Mouse (Mus musculus) adrenal gland, postnatal 25 days (tissue): ENCODE measurements at regions not wholly inside any gene's neighbourhood (a gene's known extent, or its start where the extent isn't known, plus 50 kb on each side); places are given as distances from the start of the nearest gene placed in this dataset.

ENCODE experiments used
- DNase-seq: peaks from one replicate; pipeline ENCODE4 v3.0.0; 2021; ENCODE audit warnings: mixed read lengths

DNA sequence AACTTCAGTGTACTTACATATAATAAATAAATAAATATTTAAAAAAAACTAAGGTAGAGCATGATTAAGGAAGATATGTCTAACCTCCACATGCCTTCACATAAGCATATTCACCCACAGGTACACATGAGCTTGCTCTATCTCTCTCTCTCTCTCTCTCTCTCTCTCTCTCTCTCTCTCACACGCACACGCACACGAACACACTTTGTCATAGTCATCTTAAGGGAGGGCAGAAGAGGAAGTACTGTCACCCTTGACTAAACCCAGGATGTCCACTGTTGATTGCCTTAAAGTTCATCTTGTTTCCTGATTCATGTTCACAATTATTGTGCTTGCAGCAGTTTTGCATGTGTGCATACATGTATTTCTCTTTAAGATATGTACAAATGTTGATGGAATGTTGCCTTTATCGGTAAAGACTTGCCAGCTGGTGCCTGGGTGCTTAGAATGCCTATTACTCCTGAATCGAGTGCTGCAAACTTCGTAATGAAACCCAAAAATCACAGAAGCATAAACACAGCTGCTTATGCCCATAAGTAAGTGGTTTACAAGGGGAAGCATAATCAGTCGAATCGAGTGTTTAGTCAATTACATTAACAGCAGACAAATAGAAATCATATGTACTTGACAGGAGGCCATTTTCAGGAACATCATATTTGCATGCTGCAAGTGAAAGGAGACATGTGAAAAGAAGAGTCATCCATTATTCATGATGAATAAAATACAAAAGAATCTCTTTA lies 84.3 kb downstream of the Tmem168 start:
- DNase-seq = no peak

DNA sequence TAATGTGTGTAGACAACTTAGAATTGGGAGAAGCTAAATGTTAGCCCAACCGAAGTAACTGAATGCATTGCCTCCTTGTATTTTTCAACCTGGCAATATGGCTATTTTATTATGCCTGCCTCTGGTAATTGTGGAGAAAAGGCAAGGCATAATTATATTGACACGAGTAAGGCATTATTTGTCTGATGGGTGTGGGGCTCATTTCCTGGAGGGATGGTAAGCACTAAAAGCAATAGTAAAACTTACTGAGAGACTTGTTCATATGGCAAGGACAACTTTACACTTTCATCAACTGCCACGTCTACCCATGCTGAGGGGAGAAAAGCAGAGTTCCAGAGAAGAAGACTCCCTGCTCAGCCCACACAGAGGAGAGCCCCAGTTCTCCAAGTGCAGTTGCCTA lies 93.8 kb downstream of the Tmem168 start:
- DNase-seq = no peak

DNA sequence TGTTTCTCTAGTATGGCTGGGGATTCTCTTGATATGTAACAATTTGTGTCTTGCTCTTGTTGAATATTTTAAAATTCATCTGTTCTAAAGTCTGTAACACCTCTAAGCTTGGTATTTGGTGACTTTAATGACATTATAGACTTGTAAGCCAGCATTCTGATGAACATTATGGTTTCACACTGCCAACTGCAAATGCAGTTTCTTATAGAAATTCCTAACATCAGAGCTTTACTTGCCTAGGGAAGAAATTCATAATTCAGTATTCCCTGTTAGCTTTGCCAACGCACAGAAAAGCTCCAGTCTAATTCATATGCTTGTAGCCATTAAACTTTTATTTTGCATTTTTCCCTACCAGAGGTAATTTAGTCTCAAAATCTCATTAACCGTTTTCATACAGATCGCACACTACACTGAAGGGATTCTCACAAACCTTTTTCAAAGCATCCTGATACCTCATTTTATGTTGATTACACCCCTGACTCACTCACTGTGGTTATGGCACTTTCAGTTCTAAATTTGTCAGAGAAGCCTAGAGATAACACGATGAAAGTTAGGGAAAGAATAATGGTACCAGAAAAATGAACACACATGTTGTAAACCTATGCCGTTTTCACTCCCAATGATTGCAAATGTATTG lies 131.3 kb downstream of the Tmem168 start:
- DNase-seq = no peak

DNA sequence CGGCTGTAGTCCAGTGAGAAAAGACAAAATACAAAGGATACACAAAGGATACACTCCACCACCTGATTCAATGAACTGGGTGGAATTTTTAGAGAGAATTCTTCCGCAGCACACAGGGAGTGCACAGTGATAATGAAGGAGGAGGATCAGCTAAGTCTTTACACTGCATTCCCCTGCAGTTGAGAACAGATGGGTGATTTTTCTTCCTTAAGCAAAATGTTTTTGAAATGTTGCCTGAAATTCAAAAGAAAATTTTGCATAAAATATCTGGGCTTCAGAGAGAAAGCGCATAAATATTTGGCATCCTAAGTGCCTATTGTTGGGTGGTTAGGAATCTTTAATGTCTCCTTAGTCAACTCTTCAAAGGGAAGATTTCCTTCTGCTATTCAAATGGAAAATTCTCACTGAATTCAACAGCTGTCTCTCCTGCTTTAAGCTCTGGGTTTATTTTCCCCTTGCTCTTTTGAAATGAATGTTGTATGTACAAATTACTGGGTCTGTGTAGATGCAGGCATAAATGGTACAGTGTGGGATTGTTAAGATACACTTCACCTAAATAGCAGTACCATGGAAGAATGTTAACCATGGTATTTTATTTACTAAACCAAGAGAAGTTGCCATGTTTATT lies 158.6 kb downstream of the Tmem168 start:
- DNase-seq = no peak

DNA sequence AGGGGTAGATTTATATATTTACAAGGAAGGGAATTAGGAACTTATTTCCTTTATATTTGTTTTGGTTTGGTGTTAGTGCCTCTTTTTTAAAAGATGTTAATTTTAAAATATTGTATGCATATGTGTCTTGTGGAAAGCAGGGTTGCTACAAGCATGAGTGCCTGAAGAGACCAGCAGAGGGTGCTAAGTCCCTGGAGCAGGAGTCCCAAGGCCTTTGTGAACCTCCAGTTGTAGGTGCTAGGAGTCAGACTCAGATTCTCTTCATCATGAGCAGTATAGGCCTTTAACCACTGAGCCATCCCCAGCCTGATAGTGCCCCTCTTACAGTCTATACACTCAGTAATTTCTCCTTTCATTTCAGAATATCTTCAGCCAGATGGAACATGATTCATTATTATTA lies 189.0 kb upstream of the Vwde start:
- DNase-seq = peak; percentile 2

DNA sequence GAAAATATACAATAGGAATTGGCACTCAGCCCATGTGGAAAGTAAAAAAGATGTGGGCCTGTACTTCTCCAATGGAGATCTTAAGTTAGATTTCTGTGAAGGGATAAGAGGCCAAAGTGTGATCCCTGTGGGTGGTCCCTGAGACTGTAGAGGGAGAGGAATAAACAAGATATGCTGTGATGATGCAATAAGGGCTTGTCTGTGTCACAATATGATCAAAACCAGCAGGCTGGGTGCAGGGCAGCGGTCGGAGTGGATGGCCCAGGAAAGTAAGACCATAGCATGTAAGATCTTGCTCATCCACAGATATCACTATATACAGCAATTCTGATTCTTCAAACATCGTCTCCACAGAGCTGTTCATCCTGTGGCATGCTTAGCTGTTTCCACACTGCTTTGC lies 188.3 kb upstream of the Vwde start:
- no peak for DNase-seq

DNA sequence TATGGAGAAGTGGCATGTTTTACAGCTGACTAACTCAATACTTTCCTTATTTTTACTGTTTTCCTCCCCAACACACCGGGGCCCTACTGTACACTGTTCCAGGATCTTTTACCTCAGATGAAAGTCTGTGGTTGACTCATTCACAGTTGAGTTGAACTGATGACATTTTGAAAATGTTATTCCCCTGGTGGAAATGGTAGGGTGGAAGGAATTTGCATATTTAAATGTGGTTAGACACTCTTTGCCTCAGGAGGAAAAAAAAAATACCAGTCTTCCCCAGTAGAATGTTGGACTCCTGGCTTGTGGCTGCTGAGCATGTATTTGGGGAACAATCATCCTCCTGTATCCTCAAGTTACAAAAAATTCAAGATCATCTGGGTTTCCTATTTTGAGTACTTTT lies 159.7 kb upstream of the Vwde start:
- no peak for DNase-seq

DNA sequence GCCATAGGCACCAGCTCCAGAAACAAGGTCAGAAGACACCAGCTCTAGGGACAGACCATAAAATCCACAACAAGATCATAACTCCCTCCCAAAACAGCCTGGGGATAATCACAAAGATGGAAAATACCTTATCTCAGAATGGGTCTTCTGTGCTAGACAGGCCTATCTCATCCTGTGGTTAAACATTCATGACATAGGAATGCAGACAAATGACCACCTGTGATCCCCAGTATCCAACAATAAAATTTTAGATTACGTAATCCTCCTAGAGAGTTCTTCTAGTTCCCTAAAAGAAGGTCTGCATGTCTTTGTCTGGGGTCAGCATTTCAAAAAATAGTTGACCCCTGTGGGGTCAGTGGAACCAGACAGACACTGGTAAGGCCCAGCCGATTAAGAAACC lies 158.4 kb upstream of the Vwde start:
- DNase-seq = no peak

DNA sequence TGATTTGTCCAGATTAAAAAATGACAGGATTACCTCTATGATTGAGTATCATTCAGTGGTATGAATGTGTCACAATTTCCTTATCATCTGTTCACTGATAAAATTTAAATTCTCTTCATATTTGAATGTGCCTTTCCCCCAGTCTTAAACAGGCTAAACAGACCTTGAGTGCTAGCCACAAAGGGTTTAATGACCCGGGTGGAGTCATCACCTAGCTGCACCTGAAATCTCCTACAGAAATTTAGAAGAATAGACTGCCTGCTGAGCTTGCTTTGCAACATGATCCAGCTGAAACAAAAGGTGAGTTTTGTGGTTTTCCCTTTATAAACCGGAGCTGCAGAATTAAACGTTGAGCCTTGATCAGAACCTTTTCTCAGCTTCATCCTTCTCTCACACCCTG lies 156.1 kb upstream of the Vwde start:
- DNase-seq = no peak

DNA sequence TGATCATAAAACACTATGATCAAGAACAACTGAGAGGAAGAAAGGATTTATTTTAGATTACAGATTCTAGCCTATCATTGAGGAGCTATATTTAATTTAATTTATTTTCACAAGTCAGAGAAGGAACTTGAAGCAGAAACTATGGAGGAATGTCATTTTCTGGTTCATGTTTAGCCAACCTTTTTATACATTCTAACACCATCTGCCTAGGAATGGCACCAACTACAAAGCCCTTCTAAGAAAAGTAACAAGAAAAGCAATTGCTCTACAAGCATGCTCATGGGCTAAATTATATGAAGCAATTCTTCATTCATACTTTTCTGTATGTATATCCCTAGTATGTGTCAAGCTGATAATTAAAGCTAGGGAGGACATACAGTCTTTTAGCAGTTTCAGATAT lies 155.0 kb upstream of the Vwde start:
- DNase-seq = no peak

DNA sequence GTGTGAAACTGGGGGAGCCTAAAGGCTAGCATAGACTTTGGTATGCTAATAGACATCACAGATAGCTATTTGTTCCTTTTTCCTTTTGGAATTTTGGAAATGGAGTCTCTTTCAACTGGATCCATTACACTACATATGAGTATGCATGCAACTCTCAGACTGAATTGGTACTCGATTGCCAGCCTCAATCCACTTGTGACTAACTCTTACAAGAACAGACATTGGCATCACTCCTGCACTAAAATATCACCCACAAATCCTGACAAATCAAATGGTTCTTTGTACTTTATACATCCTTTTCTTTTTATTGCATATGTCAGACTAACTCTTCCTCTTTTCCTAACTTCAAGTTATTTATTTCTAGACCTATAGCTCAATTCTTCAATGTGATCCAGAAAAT lies 149.1 kb upstream of the Vwde start:
- DNase-seq = no peak

DNA sequence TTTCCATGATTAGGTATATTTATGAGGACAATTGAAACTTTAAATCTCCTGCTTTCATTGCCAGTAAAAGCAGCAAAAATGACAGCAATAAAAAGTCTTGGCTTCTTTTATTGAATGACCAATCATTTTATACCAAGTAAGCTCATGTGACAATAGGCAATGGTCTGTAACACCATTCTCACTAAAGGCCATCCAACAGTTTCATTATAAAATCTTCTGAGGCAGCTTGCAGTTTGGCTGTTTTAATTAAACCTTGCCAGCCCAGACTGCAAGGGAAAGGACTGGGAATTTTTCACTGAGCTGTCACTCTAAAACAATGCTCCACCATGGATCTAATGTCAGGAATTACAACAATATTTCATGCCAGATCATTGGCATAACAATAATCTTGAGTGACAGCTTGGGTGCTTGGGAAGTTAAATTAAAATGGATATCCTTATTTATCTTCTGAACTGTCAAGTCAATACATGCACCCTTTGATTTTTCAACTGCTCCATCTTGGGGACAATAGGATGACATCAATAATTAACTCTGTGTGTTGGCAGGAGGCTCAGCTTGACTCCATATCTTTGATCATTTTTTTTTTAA lies 145.0 kb upstream of the Vwde start:
- DNase-seq = no peak
